Mouse (Mus musculus): Measurements from ENCODE around the gene Olfr58.
"Not testable (repeated sequence)": the region's sequence is repeated elsewhere in the genome, so short reads cannot be mapped to it uniquely, and the experiment has no call there.

The Olfr58 gene

DNA sequence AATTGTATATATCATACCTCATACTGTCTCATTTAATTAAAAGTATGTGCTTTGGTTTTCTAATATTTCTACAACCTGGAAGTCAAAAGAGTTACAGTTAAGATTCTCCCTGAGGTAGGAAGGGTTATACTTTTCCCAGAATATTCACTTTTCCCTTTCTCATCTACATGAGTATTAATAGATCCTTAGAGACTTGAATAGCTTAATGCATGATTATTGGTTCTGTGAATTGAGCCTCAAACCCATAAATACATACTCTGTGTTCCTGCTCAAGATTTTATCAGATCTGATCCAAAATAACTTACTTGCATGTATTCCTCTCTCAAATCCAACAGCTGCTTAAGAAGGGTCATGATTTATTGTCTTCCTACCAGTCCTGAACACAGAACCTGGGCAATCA is at the start of gene Olfr58:
Gene Olfr58, plus strand, starts transcription at position 301 of the 400 bp plus-strand sequence.
- DNase-seq (ENCODE audit: low read depth, low spot score): no peak

GRCm38 (mm10) chr9:19769136-19769535 is 10.9 kb upstream of the Olfr58 start:
- no peak for DNase-seq (ENCODE audit: low read depth, low spot score)

- DNase-seq (ENCODE audit: low read depth, low spot score): no peak
Observed at GRCm38 (mm10) chr9:19769701-19770100, 10.4 kb upstream of the Olfr58 start.

- DNase-seq (ENCODE audit: low read depth, low spot score): no peak
Observed at GRCm38 (mm10) chr9:19803000-19803399, 22.9 kb downstream of the Olfr58 start.

GRCm38 (mm10) chr9:19804606-19805005 is 24.5 kb downstream of the Olfr58 start, which contains the start of gene Olfr859:
TSS of gene Olfr859 (plus strand) at chr9:19804906.
- not testable (repeated sequence) for DNase-seq (ENCODE audit: low read depth, low spot score)

Data from forelimb bud, embryonic 11.5 days (tissue).